Mouse (Mus musculus): ENCODE measurements around the gene Ppp1r14c. TPM values are rescaled to one million over a fixed set of nuclear protein-coding genes. Genes with fewer than 3 reads are reported as not detected.
"Not testable (repeated sequence)": the region's sequence is repeated elsewhere in the genome, so short reads cannot be mapped to it uniquely, and the experiment has no call there.

Gene Ppp1r14c
- polyA plus RNA-seq, 1 experiment from 2014 or later = 0.12 TPM

- Histone ChIP-seq H3K4me2 (no peak overlapping the region), H3K4me3 (replicated peaks) (no peak overlapping the region), H3K27ac (no peak overlapping the region), H3K9ac (no peak overlapping the region), H3K36me3 (no peaks in the 10 kb centered on the region), H3K4me1 (replicated peaks) (no peaks in the 10 kb centered on the region), H3K9me3 (replicated peaks) (no peaks in the 10 kb centered on the region), H3K27me3 (no peaks in the 10 kb centered on the region)
- ATAC-seq (ENCODE audit: low read depth) (no peak), DNase-seq (no peak)
- 73% methylated on average over 8 of the region's 8 CpGs for WGBS (ENCODE audit: insufficient replicate concordance)
Observed at GRCm38 (mm10) chr10:3434848-3435474, 69.1 kb downstream of the Ppp1r14c start.

- H3K4me3 ChIP-seq (replicated peaks) = no peak overlapping the region
- no peaks in the 10 kb centered on the region for H3K27me3 ChIP-seq
- H3K4me2 ChIP-seq = no peak overlapping the region
- H3K9me3 ChIP-seq (replicated peaks) = no peaks in the 10 kb centered on the region
- H3K27ac ChIP-seq = no peak overlapping the region
- 35% methylated on average over 2 of the region's 2 CpGs for WGBS (ENCODE audit: insufficient replicate concordance)
- no peaks in the 10 kb centered on the region for H3K36me3 ChIP-seq
- no peak for ATAC-seq (ENCODE audit: low read depth)
- DNase-seq = no peak
- no peaks in the 10 kb centered on the region for H3K4me1 ChIP-seq (replicated peaks)
- no peak overlapping the region for H3K9ac ChIP-seq
Observed at GRCm38 (mm10) chr10:3440722-3441471, 75.0 kb downstream of the Ppp1r14c start.

GRCm38 (mm10) chr10:3446748-3447147 is 80.9 kb downstream of the Ppp1r14c start:
- ATAC-seq (ENCODE audit: low read depth) = not testable (repeated sequence)

GRCm38 (mm10) chr10:3448699-3449098 is 82.8 kb downstream of the Ppp1r14c start:
- DNase-seq = no peak
- no peaks in the 10 kb centered on the region for H3K36me3 ChIP-seq
- no peaks in the 10 kb centered on the region for H3K4me1 ChIP-seq (replicated peaks)
- WGBS (ENCODE audit: insufficient replicate concordance) = 65% methylated on average over 5 of the region's 5 CpGs
- no peak overlapping the region for H3K9ac ChIP-seq
- no peaks in the 10 kb centered on the region for H3K9me3 ChIP-seq (replicated peaks)
- H3K4me3 ChIP-seq (replicated peaks) = no peak overlapping the region
- no peaks in the 10 kb centered on the region for H3K27me3 ChIP-seq
- ATAC-seq (ENCODE audit: low read depth) = no peak
- no peak overlapping the region for H3K27ac ChIP-seq
- H3K4me2 ChIP-seq = no peak overlapping the region

More at GRCm38 (mm10) chr10:3446748-3447147, 80.9 kb downstream of the Ppp1r14c start:
- H3K27ac ChIP-seq; H3K9ac ChIP-seq; H3K27me3 ChIP-seq; H3K9me3 ChIP-seq (replicated peaks); H3K4me3 ChIP-seq (replicated peaks); DNase-seq; H3K4me2 ChIP-seq; H3K4me1 ChIP-seq (replicated peaks); H3K36me3 ChIP-seq: not testable (repeated sequence)
- 81% methylated on average over 10 of the region's 10 CpGs for WGBS (ENCODE audit: insufficient replicate concordance)

- no peak for DNase-seq
- H3K9me3 ChIP-seq (replicated peaks) = no peaks in the 10 kb centered on the region
- H3K9ac ChIP-seq = no peak overlapping the region
- no peaks in the 10 kb centered on the region for H3K4me1 ChIP-seq (replicated peaks)
- no peaks in the 10 kb centered on the region for H3K36me3 ChIP-seq
- no peaks in the 10 kb centered on the region for H3K27me3 ChIP-seq
- no peak overlapping the region for H3K4me3 ChIP-seq (replicated peaks)
- WGBS (ENCODE audit: insufficient replicate concordance) = 58% methylated on average over 4 of the region's 4 CpGs
- ATAC-seq (ENCODE audit: low read depth) = no peak
- H3K27ac ChIP-seq = no peak overlapping the region
- no peak overlapping the region for H3K4me2 ChIP-seq
Observed at GRCm38 (mm10) chr10:3451930-3452329, 86.1 kb downstream of the Ppp1r14c start.

GRCm38 (mm10) chr10:3452822-3453475 is 87.1 kb downstream of the Ppp1r14c start:
- H3K9me3 ChIP-seq (replicated peaks) = no peaks in the 10 kb centered on the region
- DNase-seq (no peak), ATAC-seq (ENCODE audit: low read depth) (no peak)
- H3K27me3 ChIP-seq = no peaks in the 10 kb centered on the region
- WGBS (ENCODE audit: insufficient replicate concordance) = 41% methylated on average over 3 of the region's 3 CpGs
- no peak overlapping the region for H3K9ac ChIP-seq
- no peaks in the 10 kb centered on the region for H3K4me1 ChIP-seq (replicated peaks)
- no peak overlapping the region for H3K4me3 ChIP-seq (replicated peaks)
- no peak overlapping the region for H3K4me2 ChIP-seq
- no peaks in the 10 kb centered on the region for H3K36me3 ChIP-seq
- H3K27ac ChIP-seq = no peak overlapping the region

- Histone ChIP-seq H3K36me3 (no peaks in the 10 kb centered on the region), H3K9me3 (replicated peaks) (no peaks in the 10 kb centered on the region), H3K4me2 (no peak overlapping the region), H3K4me1 (replicated peaks) (no peaks in the 10 kb centered on the region), H3K4me3 (replicated peaks) (no peak overlapping the region), H3K27ac (no peak overlapping the region), H3K9ac (no peak overlapping the region), H3K27me3 (no peaks in the 10 kb centered on the region)
- DNase-seq (no peak), ATAC-seq (ENCODE audit: low read depth) (no peak)
- 46% methylated on average over 1 of the region's 1 CpGs for WGBS (ENCODE audit: insufficient replicate concordance)
Observed at GRCm38 (mm10) chr10:3458686-3459085, 92.8 kb downstream of the Ppp1r14c start.

- H3K27me3 ChIP-seq = no peaks in the 10 kb centered on the region
- H3K4me2 ChIP-seq = no peak overlapping the region
- 64% methylated on average over 1 of the region's 1 CpGs for WGBS (ENCODE audit: insufficient replicate concordance)
- H3K9me3 ChIP-seq (replicated peaks) = no peaks in the 10 kb centered on the region
- no peak overlapping the region for H3K4me3 ChIP-seq (replicated peaks)
- H3K36me3 ChIP-seq = no peaks in the 10 kb centered on the region
- no peak overlapping the region for H3K27ac ChIP-seq
- no peaks in the 10 kb centered on the region for H3K4me1 ChIP-seq (replicated peaks)
- DNase-seq = no peak
- ATAC-seq (ENCODE audit: low read depth) = no peak
- H3K9ac ChIP-seq = no peak overlapping the region
Observed at GRCm38 (mm10) chr10:3460841-3461240, 95.0 kb downstream of the Ppp1r14c start.

GRCm38 (mm10) chr10:3466135-3466626 is 100.3 kb downstream of the Ppp1r14c start:
- no peak for ATAC-seq (ENCODE audit: low read depth)
- H3K4me3 ChIP-seq (replicated peaks) = no peak overlapping the region
- H3K36me3 ChIP-seq = no peaks in the 10 kb centered on the region
- 55% methylated on average over 4 of the region's 4 CpGs for WGBS (ENCODE audit: insufficient replicate concordance)
- no peak overlapping the region for H3K4me2 ChIP-seq
- H3K4me1 ChIP-seq (replicated peaks) = no peaks in the 10 kb centered on the region
- H3K27me3 ChIP-seq = no peaks in the 10 kb centered on the region
- no peaks in the 10 kb centered on the region for H3K9me3 ChIP-seq (replicated peaks)
- DNase-seq = no peak
- H3K27ac ChIP-seq = no peak overlapping the region
- H3K9ac ChIP-seq = no peak overlapping the region

- Histone ChIP-seq H3K4me3 (replicated peaks) (no peak overlapping the region), H3K36me3 (no peaks in the 10 kb centered on the region), H3K27ac (no peak overlapping the region), H3K9ac (no peak overlapping the region), H3K27me3 (no peaks in the 10 kb centered on the region), H3K9me3 (replicated peaks) (no peaks in the 10 kb centered on the region), H3K4me2 (no peak overlapping the region), H3K4me1 (replicated peaks) (no peaks in the 10 kb centered on the region)
- ATAC-seq (ENCODE audit: low read depth) = no peak
- no peak for DNase-seq
- 60% methylated on average over 4 of the region's 4 CpGs for WGBS (ENCODE audit: insufficient replicate concordance)
Observed at GRCm38 (mm10) chr10:3468590-3468989, 102.7 kb downstream of the Ppp1r14c start.

GRCm38 (mm10) chr10:3476611-3477010 is 110.8 kb downstream of the Ppp1r14c start:
- Histone ChIP-seq H3K4me2 (no peak overlapping the region), H3K36me3 (no peaks in the 10 kb centered on the region), H3K9me3 (replicated peaks) (no peaks in the 10 kb centered on the region), H3K27me3 (no peaks in the 10 kb centered on the region), H3K27ac (no peak overlapping the region), H3K9ac (no peak overlapping the region), H3K4me3 (replicated peaks) (no peak overlapping the region), H3K4me1 (replicated peaks) (no peaks in the 10 kb centered on the region)
- WGBS (ENCODE audit: insufficient replicate concordance) = 57% methylated on average over 1 of the region's 1 CpGs
- no peak for ATAC-seq (ENCODE audit: low read depth)
- DNase-seq = no peak
